Mouse (Mus musculus) CD4-positive, CD25-positive, alpha-beta regulatory T cell, adult 2 months (primary cell): ENCODE results near the gene Tuba8.

Source experiments
- DNase-seq: peaks from one replicate; pipeline ENCODE4 v3.0.0-alpha.2; 2012; ENCODE audit warnings: low read depth, low spot score

Gene Tuba8

GRCm38 (mm10) chr6:121210149-121210925 is at the start of gene Tuba8:
Tuba8 (plus strand) TSS chr6:121210696.
- DNase-seq = peak; percentile 56

GRCm38 (mm10) chr6:121162616-121163015 is 47.9 kb upstream of the Tuba8 start:
- DNase-seq = no peak

GRCm38 (mm10) chr6:121166098-121166552 is 44.4 kb upstream of the Tuba8 start:
- DNase-seq = no peak

GRCm38 (mm10) chr6:121167381-121167975 is 43.0 kb upstream of the Tuba8 start:
- DNase-seq = no peak

DNA sequence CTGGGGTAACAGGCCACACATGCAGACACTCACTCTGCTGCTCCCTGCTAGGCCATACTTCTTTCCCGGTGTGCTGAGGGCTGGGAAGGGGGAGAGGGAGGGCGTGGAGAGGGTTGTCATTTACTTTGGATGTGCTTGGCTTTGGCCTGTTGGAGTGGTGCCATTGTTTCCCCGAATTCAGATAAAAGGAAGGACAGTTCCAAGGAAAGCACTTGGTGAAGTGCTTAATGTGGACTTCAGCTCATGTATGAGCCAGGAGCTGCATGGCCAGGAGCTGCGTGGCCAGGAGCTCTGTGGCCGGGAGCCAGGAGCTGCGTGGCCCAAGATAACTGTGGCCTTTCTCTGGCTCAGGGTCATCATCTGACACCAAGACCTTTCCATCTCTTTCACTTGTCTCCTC is 39.4 kb upstream of the Tuba8 start:
- DNase-seq = no peak

DNA sequence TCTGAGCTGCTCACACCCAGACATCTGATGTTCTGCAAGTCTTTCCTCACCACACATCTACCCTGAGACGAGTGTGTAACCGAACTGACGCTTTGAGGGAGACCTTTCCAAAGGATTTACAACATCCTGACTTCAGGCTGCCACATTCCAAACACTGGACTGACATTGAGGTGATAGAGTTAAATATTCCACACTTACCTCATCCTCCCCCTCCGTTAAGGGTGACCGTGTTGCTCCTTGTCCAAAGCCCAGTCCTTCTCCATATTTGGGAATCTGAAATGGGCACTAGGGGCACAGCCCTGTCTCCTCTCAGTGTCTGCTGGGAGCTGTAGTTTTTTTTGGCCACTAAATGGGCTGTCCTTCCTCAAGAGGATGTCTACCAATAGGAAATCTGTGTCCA is 37.0 kb upstream of the Tuba8 start:
- DNase-seq = no peak

GRCm38 (mm10) chr6:121174761-121175160 is 35.7 kb upstream of the Tuba8 start:
- DNase-seq = no peak

DNA sequence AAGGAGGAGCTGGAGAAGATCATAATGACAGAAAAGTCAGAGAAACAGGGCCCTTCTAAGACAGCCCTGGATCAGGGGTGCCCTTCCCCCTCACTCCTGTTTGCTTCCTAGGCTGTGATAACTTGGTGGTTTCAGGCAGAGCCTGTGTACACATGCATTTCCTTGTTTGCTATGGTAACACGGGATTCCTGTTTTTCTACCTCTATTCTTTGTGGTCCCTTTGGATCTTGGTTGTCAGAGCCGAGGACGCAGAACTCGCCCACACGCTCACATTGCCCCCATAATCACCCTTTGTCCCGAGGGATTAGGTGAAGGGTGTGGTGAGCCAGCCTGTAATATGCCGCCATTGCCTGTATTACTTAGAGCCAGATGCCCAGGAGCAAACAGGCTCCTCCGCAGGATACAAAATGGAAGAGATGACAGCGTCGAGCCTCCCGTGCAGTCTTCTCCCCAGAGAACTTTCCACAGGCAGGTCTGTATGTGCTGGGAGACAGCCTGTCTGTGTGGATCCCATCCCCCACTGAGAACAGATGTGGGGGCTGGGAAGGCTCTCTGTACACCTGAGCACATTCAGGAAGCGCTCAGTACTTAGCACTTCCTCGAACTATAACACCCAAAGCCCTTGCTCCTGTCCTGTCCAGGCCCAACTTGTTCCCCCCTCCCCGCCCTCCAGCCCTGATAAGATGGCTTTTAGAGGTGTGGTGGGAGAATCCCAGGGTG is 34.3 kb upstream of the Tuba8 start:
- DNase-seq = no peak

DNA sequence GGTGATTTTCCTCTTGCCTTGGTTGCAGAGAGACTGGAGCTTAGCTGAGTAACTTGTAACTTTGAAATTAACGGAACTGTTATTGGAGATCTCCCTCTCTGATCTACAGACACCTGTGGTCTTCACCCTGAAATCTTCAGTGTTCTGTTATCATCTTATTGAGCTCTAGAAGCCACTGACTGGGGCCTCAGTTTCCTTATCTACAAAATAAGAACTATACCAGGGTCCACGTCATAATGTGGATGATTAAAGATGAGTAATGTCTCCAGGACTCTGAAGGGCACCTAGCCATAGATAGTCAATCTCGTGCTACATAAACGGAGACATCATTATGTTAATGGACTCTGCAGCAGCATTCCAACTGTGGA is 33.8 kb upstream of the Tuba8 start:
- no peak for DNase-seq

GRCm38 (mm10) chr6:121177118-121177708 is 33.3 kb upstream of the Tuba8 start:
- no peak for DNase-seq

DNA sequence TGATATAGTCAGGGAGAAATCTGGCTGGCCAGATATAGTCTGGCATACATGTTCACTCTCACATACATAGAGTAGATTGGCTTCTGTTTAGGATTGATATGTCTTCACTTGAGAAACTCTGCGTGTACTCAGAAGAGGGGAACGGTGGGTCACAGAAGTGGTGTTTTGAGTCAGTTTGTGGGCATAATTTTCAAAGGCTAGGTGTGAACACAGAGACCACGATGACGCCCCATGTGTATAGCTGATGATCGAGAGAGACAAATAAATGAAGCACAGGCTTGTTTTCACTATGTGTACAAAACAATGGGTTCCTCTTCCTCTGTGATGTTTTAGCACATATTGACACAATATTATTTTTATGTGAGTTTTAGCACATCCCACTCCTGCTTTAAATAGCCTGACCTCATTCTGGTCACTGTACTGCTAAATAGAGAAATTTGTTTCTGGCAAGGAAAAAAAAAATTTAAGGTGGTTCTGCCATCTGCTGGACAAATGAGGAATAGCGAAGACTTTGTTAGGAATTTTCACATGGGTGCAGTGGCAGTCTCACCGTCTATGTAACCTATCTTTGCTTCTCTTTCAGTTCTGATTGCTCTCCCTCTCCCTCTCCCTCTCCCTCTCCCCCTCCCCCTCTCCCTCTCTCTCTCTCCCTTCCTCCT is 31.7 kb upstream of the Tuba8 start:
- peak; percentile 77 for DNase-seq

DNA sequence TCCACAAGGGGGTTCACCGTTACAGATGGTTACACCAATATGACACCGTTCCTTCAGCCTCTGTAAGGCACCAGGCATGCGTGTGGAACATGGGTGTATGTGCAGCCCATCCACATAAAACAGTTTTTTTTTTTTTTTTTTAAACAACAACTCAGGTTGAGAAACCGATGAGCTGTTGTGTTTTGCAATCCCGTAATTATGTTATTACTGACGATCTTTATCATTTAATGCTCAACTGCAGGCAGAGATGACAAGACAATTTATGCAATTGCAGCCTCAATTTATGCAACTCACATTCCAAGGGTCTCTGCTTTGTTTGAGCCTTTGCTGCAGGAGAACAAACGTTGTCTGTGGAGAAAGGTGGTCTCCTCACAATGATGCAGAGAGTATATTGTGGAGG is 30.6 kb upstream of the Tuba8 start:
- DNase-seq = no peak

- peak; percentile 96 for DNase-seq
Measured at GRCm38 (mm10) chr6:121183414-121184173, 26.9 kb upstream of the Tuba8 start, which contains the start of gene Pex26. Pex26 (plus strand) TSS chr6:121183667.

- peak; percentile 88 for DNase-seq
Measured at GRCm38 (mm10) chr6:121184198-121185140, 26.0 kb upstream of the Tuba8 start.

DNA sequence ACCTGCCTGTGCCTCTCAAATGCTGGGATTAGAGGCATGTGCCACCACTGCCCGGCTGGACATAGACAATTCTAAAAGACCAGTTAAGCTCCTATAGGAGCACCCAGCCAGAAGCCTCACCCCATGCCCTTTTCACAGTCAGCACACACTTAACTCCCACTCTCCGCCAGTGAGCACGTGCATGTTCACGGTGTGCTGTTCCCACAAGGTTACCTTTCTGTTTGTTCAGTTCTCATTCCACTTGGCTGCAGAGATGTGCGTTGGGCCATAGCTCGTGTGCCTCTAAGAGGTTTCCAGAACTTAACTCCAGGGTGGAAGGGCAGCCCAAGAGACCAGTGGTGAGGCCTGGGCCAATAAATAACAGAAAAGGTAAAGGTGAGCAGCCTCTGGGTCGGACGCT is 25.3 kb upstream of the Tuba8 start:
- DNase-seq = no peak

- no peak for DNase-seq
Measured at GRCm38 (mm10) chr6:121191261-121192009, 19.1 kb upstream of the Tuba8 start.

DNA sequence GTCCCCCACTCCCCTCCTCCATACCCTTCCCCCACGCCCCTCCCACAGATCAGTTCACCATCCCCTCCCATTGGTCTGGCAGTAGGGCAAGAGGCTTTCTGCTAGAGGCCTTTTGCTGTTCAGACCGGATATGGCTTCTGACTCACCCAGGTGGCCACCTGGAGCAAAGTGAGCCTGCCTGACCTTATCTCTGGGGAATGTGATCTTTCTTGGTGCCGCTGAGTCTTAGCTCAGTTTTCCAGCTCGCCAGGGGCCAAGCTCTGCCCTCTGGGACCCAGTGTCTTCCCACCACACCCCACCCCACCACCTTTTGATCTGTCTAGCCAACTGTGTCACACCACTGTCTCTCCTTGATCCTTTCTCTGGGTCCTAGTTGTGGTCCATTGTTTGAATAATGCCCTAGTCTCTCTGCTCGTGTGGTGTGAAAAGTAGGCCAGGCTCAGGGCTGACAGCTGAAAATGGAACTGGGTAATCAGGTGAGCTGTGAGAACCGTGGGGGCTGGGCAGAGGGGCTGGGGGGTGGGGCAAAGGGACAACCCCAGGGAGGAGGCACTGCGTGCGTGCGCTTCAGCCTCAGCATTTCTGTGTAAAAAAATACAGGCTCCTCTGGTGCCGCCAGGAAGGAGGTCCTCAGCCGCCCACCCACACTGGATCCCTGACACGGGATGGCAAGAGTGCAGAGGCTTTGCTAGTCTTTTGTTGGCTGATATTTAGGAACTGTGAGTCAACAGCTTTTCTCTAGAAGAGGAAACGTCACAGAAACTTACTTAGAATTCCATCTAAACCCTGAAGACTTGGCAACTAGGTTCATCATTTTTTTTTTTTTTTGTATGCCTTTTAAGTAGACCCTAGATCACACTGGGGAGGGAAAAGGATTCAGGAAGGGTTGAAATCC is 16.2 kb upstream of the Tuba8 start:
- DNase-seq = peak; percentile 29
